Mouse (Mus musculus) kidney, adult 2 months (tissue): Measurements from ENCODE around the gene Tmbim1.

Experiments
- CTCF ChIP-seq: fragments of 200-500 bp; conservative IDR thresholded peaks from 2 replicates; pipeline ENCODE4 v1.5.1; 2011; ENCODE audit warnings: low read depth, mild to moderate bottlenecking, control low read depth, low read length, moderate library complexity, mixed read lengths; ENCODE audit not compliant: insufficient read depth, insufficient read length
- POLR2A ChIP-seq: fragments of 200-500 bp; IDR thresholded peaks from one replicate; pipeline ENCODE4 v1.6.1; 2011; ENCODE audit warnings: low read depth, low read length, control low read depth

GRCm38 (mm10) chr1:74339917-74340316 lies 34.5 kb upstream of the Tmbim1 start:
- TF ChIP-seq CTCF (no peak), POLR2A (no peak)
